Mouse (Mus musculus): Measurements from ENCODE around the gene Gsg1. TPM values are rescaled to one million over a fixed set of nuclear protein-coding genes. Genes with fewer than 3 reads are reported as not detected.

Gene Gsg1
- polyA plus RNA-seq, 1 experiment from 2014 or later = 0.87 TPM

DNA sequence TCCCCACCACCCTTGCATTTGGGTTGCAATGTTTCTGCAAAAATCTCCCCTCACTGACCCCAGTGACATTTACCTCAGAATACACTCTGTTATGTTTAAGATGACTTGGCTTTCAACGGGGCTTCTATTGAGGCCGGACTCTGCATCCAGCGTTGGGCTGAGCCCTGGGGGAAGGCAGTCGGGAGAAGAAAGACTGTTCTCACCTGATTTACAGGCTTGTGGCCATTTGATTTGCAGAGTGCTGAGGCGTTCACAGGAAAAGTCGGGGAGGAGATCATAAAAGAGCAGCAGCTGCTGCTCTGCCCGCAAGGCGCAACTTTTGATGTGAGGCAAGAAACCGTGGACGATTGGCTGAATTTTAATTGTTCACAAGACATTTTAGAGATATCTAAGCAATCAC, 25.7 kb upstream of the Gsg1 start:
- H3K27me3 ChIP-seq (ENCODE audit: control insufficient read depth, insufficient read depth, low read length) = no peaks in the 10 kb centered on the region
- no peaks in the 10 kb centered on the region for H3K9me3 ChIP-seq (replicated peaks; ENCODE audit: control insufficient read depth, low read length)
- no peak overlapping the region for H3K4me3 ChIP-seq (replicated peaks; ENCODE audit: low read length)
- H3K36me3 ChIP-seq (ENCODE audit: control insufficient read depth, insufficient read depth, low read length) = no peaks in the 10 kb centered on the region
- no peak overlapping the region for H3K27ac ChIP-seq (ENCODE audit: low read length)
- 33% methylated on average over 10 of the region's 10 CpGs for WGBS
- no peak overlapping the region for H3K4me2 ChIP-seq (ENCODE audit: low read depth, low read length)
- no peak for ATAC-seq (ENCODE audit: insufficient read depth, low FRiP score)
- H3K9ac ChIP-seq (ENCODE audit: low read length) = no peak overlapping the region
- no peaks in the 10 kb centered on the region for H3K4me1 ChIP-seq (ENCODE audit: control insufficient read depth, insufficient read depth, low read length)

- Histone ChIP-seq H3K4me3 (replicated peaks; ENCODE audit: low read length) (no peak overlapping the region), H3K4me2 (ENCODE audit: low read depth, low read length) (no peak overlapping the region), H3K9ac (ENCODE audit: low read length) (no peak overlapping the region), H3K27ac (ENCODE audit: low read length) (no peak overlapping the region), H3K9me3 (replicated peaks; ENCODE audit: control insufficient read depth, low read length) (no peaks in the 10 kb centered on the region), H3K36me3 (ENCODE audit: control insufficient read depth, insufficient read depth, low read length) (no peaks in the 10 kb centered on the region), H3K27me3 (ENCODE audit: control insufficient read depth, insufficient read depth, low read length) (no peaks in the 10 kb centered on the region), H3K4me1 (ENCODE audit: control insufficient read depth, insufficient read depth, low read length) (no peaks in the 10 kb centered on the region)
- no peak for ATAC-seq (ENCODE audit: insufficient read depth, low FRiP score)
- WGBS = 61% methylated on average over 5 of the region's 5 CpGs
Measured at GRCm38 (mm10) chr6:135279286-135279685, 25.1 kb upstream of the Gsg1 start.

DNA sequence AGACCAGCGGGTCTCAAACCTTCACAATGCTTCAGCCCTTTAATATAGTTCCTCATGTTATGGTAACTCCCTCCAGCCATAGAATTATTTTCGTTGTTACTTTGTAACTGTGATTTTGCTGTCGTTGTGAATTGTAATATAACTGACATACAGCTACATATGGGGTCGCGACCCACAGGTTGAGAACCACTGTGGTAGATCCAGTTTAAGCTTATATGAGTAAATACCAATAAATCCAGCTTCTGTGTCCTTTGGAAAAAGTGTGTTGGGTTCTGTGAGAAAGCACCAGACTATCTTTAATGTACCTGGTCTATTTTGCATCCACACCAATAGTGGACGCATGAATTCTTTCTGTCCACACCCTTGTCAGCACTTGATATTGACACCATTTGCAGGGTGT, 24.2 kb upstream of the Gsg1 start:
- WGBS = 87% methylated on average over 6 of the region's 6 CpGs

DNA sequence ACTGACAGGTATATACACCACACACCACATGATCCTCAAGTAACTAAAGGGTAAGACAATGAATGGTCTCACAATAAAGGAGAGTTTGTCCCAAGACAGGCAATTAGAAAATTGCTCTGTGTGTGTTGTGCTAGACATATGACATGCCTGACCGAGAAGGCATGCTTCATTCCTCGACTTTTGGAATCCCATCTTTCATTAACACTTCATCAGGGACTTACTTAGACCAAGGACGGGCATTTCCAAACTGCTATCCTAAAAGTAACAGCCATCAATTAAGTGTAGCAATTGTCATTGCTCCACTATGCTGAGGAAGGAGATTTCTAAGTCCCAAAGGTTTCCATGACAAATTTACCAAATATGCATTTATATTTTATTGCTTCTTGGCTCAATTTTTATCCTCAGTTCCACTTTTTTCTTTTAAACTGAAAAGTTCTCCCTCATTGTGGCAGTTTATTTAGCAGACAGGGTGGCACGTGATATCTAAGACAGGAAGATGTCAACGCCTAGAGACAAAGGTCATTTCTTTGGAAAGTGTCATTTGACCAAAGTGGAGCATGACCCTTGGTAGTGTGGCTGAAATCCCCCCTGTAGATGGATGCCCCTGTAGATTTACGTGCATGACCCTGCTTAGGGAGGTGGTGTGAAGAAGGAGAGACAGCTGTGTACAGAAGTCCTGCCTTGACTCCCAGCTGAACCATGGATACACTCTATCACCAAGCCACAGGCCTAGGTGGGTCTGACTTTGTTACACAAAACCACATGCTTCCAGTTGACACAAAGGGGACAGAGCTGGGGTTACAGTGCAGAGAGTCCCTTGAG, 22.5 kb upstream of the Gsg1 start:
- no peaks in the 10 kb centered on the region for H3K4me1 ChIP-seq (ENCODE audit: control insufficient read depth, insufficient read depth, low read length)
- H3K4me2 ChIP-seq (ENCODE audit: low read depth, low read length) = no peak overlapping the region
- no peak for ATAC-seq (ENCODE audit: insufficient read depth, low FRiP score)
- 72% methylated on average over 6 of the region's 6 CpGs for WGBS
- H3K27me3 ChIP-seq (ENCODE audit: control insufficient read depth, insufficient read depth, low read length) = no peaks in the 10 kb centered on the region
- H3K9ac ChIP-seq (ENCODE audit: low read length) = no peak overlapping the region
- H3K27ac ChIP-seq (ENCODE audit: low read length) = no peak overlapping the region
- no peaks in the 10 kb centered on the region for H3K36me3 ChIP-seq (ENCODE audit: control insufficient read depth, insufficient read depth, low read length)
- no peak overlapping the region for H3K4me3 ChIP-seq (replicated peaks; ENCODE audit: low read length)
- no peaks in the 10 kb centered on the region for H3K9me3 ChIP-seq (replicated peaks; ENCODE audit: control insufficient read depth, low read length)

More for the DNA sequence above, 24.2 kb upstream of the Gsg1 start:
- Histone ChIP-seq H3K9ac (ENCODE audit: low read length) (no peak overlapping the region), H3K4me2 (ENCODE audit: low read depth, low read length) (no peak overlapping the region), H3K9me3 (replicated peaks; ENCODE audit: control insufficient read depth, low read length) (no peaks in the 10 kb centered on the region), H3K27ac (ENCODE audit: low read length) (no peak overlapping the region), H3K4me3 (replicated peaks; ENCODE audit: low read length) (no peak overlapping the region), H3K36me3 (ENCODE audit: control insufficient read depth, insufficient read depth, low read length) (no peaks in the 10 kb centered on the region), H3K4me1 (ENCODE audit: control insufficient read depth, insufficient read depth, low read length) (no peaks in the 10 kb centered on the region), H3K27me3 (ENCODE audit: control insufficient read depth, insufficient read depth, low read length) (no peaks in the 10 kb centered on the region)
- ATAC-seq (ENCODE audit: insufficient read depth, low FRiP score) = no peak

DNA sequence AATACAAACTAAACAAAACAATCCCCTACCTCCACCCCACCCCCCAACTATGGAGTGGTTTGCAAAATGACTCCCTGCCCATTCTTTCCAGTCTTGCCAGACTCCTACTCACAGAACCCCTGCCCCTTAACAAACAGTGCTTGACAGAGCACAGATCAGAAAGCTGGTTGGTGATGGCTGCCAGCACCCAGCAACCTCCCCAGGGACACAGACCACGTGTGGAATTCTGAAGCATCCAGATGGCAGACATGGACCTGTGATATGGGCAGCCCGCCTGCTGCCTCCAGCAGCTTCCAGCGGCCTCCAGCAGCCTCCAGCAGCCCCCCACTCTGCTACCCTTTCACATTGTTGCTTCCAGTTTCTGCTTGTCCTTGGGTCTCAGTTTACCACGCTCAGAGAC, 21.1 kb upstream of the Gsg1 start:
- no peak overlapping the region for H3K4me2 ChIP-seq (ENCODE audit: low read depth, low read length)
- no peak for ATAC-seq (ENCODE audit: insufficient read depth, low FRiP score)
- WGBS = 77% methylated on average over 4 of the region's 4 CpGs
- no peaks in the 10 kb centered on the region for H3K27me3 ChIP-seq (ENCODE audit: control insufficient read depth, insufficient read depth, low read length)
- no peaks in the 10 kb centered on the region for H3K4me1 ChIP-seq (ENCODE audit: control insufficient read depth, insufficient read depth, low read length)
- H3K27ac ChIP-seq (ENCODE audit: low read length) = no peak overlapping the region
- no peaks in the 10 kb centered on the region for H3K36me3 ChIP-seq (ENCODE audit: control insufficient read depth, insufficient read depth, low read length)
- H3K9me3 ChIP-seq (replicated peaks; ENCODE audit: control insufficient read depth, low read length) = no peaks in the 10 kb centered on the region
- no peak overlapping the region for H3K4me3 ChIP-seq (replicated peaks; ENCODE audit: low read length)
- H3K9ac ChIP-seq (ENCODE audit: low read length) = no peak overlapping the region

DNA sequence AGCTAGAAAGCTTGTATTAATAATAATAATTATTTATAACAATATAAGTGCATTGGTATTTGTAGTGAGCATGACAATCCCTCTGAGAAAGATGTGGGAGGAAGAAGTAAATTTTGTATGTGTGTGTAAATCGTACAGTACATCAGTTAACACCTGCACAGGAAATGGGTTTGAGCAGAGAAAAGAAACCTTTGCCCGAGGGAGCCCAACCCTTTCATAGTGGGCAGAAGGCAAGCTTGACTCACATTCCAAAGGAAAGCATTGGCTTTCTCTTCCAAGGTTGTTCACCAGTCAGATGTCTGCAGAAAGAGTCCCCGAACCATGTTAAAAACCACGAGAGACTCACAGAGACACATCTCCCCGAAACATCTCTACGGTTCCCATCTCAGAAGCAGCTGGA, 18.9 kb upstream of the Gsg1 start:
- no peak for ATAC-seq (ENCODE audit: insufficient read depth, low FRiP score)
- no peak overlapping the region for H3K9ac ChIP-seq (ENCODE audit: low read length)
- H3K4me2 ChIP-seq (ENCODE audit: low read depth, low read length) = no peak overlapping the region
- H3K27ac ChIP-seq (ENCODE audit: low read length) = no peak overlapping the region
- no peaks in the 10 kb centered on the region for H3K9me3 ChIP-seq (replicated peaks; ENCODE audit: control insufficient read depth, low read length)
- 84% methylated on average over 6 of the region's 6 CpGs for WGBS
- H3K4me3 ChIP-seq (replicated peaks; ENCODE audit: low read length) = no peak overlapping the region
- 0 out of 2 replicates have a peak, but pooled peaks cover 3% of the 10 kb centered on the region for H3K4me1 ChIP-seq (ENCODE audit: control insufficient read depth, insufficient read depth, low read length)
- no peaks in the 10 kb centered on the region for H3K36me3 ChIP-seq (ENCODE audit: control insufficient read depth, insufficient read depth, low read length)
- H3K27me3 ChIP-seq (ENCODE audit: control insufficient read depth, insufficient read depth, low read length) = no peaks in the 10 kb centered on the region

DNA sequence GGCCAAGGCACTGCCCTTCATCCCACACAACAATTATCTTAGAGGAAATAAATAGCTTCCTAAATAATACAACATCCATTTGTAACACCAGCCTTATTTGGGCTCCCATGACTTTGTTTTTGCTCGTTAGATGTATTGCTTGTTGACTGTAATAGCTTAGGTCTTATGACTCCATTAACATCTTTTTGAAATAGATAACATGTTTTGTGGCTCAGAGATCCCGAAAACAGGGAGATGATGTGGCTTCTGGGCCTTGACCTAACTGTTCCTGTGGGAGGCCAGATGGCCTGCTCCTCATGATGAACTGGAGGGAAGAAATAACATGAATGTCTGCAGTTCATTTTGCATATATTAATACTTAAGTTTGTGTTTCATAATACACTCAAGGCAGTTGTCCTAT, 17.6 kb upstream of the Gsg1 start:
- H3K9ac ChIP-seq (ENCODE audit: low read length) = no peak overlapping the region
- no peaks in the 10 kb centered on the region for H3K36me3 ChIP-seq (ENCODE audit: control insufficient read depth, insufficient read depth, low read length)
- no peak for ATAC-seq (ENCODE audit: insufficient read depth, low FRiP score)
- no peak overlapping the region for H3K4me3 ChIP-seq (replicated peaks; ENCODE audit: low read length)
- no peak overlapping the region for H3K4me2 ChIP-seq (ENCODE audit: low read depth, low read length)
- no peaks in the 10 kb centered on the region for H3K9me3 ChIP-seq (replicated peaks; ENCODE audit: control insufficient read depth, low read length)
- 72% methylated on average over 2 of the region's 2 CpGs for WGBS
- no peaks in the 10 kb centered on the region for H3K27me3 ChIP-seq (ENCODE audit: control insufficient read depth, insufficient read depth, low read length)
- no peak overlapping the region for H3K27ac ChIP-seq (ENCODE audit: low read length)
- 0 out of 2 replicates have a peak, but pooled peaks cover 3% of the 10 kb centered on the region for H3K4me1 ChIP-seq (ENCODE audit: control insufficient read depth, insufficient read depth, low read length)

DNA sequence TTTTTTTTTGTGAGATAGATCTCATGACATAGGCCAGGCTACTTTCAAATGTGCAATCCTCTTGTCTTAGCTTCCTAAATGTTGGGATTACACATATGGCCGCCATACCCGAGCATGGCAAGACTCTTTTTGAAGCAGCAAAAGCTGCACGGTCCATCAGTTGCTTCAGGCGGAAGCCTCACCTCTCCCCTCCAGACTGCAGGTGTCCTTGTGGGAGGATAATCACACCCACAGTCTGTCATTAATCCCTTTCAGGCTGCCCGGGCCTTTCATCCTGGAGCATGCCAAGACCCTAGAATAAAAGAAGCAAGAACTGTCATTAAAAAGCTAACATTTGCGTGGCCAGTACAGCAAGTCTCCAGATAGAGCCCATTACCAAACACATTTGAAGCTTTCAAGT, 15.5 kb upstream of the Gsg1 start:
- H3K4me2 ChIP-seq (ENCODE audit: low read depth, low read length) = no peak overlapping the region
- no peak overlapping the region for H3K27ac ChIP-seq (ENCODE audit: low read length)
- H3K36me3 ChIP-seq (ENCODE audit: control insufficient read depth, insufficient read depth, low read length) = no peaks in the 10 kb centered on the region
- ATAC-seq (ENCODE audit: insufficient read depth, low FRiP score) = no peak
- H3K27me3 ChIP-seq (ENCODE audit: control insufficient read depth, insufficient read depth, low read length) = no peaks in the 10 kb centered on the region
- H3K4me1 ChIP-seq (ENCODE audit: control insufficient read depth, insufficient read depth, low read length) = 0 out of 2 replicates have a peak, but pooled peaks cover 3% of the 10 kb centered on the region
- H3K4me3 ChIP-seq (replicated peaks; ENCODE audit: low read length) = no peak overlapping the region
- 62% methylated on average over 6 of the region's 6 CpGs for WGBS
- H3K9me3 ChIP-seq (replicated peaks; ENCODE audit: control insufficient read depth, low read length) = no peaks in the 10 kb centered on the region
- no peak overlapping the region for H3K9ac ChIP-seq (ENCODE audit: low read length)

DNA sequence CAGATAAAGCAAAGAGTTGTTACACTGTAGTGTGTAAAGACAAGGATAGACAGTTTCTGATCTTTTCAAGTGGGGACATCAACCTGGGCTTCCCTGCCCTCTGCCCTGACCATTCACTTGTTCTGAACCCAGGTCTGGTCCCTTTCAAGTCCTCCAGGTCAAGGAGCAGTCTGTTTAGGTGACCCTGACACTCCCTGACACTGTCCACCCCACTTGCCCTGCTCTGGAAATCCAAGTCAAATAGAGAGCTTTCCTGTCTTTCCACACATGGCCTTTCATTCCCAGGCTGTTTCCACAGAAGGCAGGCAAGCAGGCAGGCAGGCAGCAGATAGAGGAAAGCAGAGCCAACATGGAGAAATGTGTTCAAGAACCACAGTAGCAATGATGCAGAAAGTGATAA, 14.2 kb upstream of the Gsg1 start:
- H3K27me3 ChIP-seq (ENCODE audit: control insufficient read depth, insufficient read depth, low read length) = no peaks in the 10 kb centered on the region
- no peak overlapping the region for H3K27ac ChIP-seq (ENCODE audit: low read length)
- no peak overlapping the region for H3K4me2 ChIP-seq (ENCODE audit: low read depth, low read length)
- H3K9me3 ChIP-seq (replicated peaks; ENCODE audit: control insufficient read depth, low read length) = no peaks in the 10 kb centered on the region
- no peaks in the 10 kb centered on the region for H3K36me3 ChIP-seq (ENCODE audit: control insufficient read depth, insufficient read depth, low read length)
- H3K4me3 ChIP-seq (replicated peaks; ENCODE audit: low read length) = no peak overlapping the region
- H3K9ac ChIP-seq (ENCODE audit: low read length) = no peak overlapping the region
- ATAC-seq (ENCODE audit: insufficient read depth, low FRiP score) = no peak
- H3K4me1 ChIP-seq (ENCODE audit: control insufficient read depth, insufficient read depth, low read length) = 0 out of 2 replicates have a peak, but pooled peaks cover 3% of the 10 kb centered on the region
